Mouse (Mus musculus): Measurements from ENCODE around the gene Ldhc. TPM values are rescaled to one million over a fixed set of nuclear protein-coding genes. Genes with fewer than 3 reads are reported as not detected.
A peak's percentile ranks its signal among the peaks of the same experiment; 100 is the strongest.
"Not testable (repeated sequence)": the region's sequence is repeated elsewhere in the genome, so short reads cannot be mapped to it uniquely, and the experiment has no call there.

Ldhc gene
- polyA plus RNA-seq, 1 experiment from 2014 or later: not detected

GRCm38 (mm10) chr7:46832112-46832810 lies 28.7 kb upstream of the Ldhc start:
- not testable (repeated sequence) for H3K4me3 ChIP-seq (ENCODE audit: low read depth, low read length); H3K27me3 ChIP-seq (replicated peaks; ENCODE audit: control insufficient read depth, insufficient read depth, low read length); H3K27ac ChIP-seq (ENCODE audit: low read depth, low read length); H3K9ac ChIP-seq (ENCODE audit: low read length); H3K36me3 ChIP-seq (ENCODE audit: control insufficient read depth, insufficient read depth, low read length); H3K4me2 ChIP-seq (ENCODE audit: low read length); DNase-seq (ENCODE audit: low spot score); H3K9me3 ChIP-seq (replicated peaks; ENCODE audit: control insufficient read depth, low read length); ATAC-seq; H3K4me1 ChIP-seq (ENCODE audit: control insufficient read depth, insufficient read depth, low read length)
- 92% methylated on average over 11 of the region's 11 CpGs for WGBS

GRCm38 (mm10) chr7:46833266-46833665 lies 27.7 kb upstream of the Ldhc start:
- no peak overlapping the region for H3K4me3 ChIP-seq (ENCODE audit: low read depth, low read length)
- peaks cover 4% of the 10 kb centered on the region for H3K4me1 ChIP-seq (ENCODE audit: control insufficient read depth, insufficient read depth, low read length)
- DNase-seq (ENCODE audit: low spot score) (no peak), ATAC-seq (no peak)
- H3K9ac ChIP-seq (ENCODE audit: low read length): no peak overlapping the region
- no peaks in the 10 kb centered on the region for H3K27me3 ChIP-seq (replicated peaks; ENCODE audit: control insufficient read depth, insufficient read depth, low read length)
- no peaks in the 10 kb centered on the region for H3K9me3 ChIP-seq (replicated peaks; ENCODE audit: control insufficient read depth, low read length)
- H3K36me3 ChIP-seq (ENCODE audit: control insufficient read depth, insufficient read depth, low read length): no peaks in the 10 kb centered on the region
- no peak overlapping the region for H3K4me2 ChIP-seq (ENCODE audit: low read length)
- WGBS: 86% methylated on average over 6 of the region's 6 CpGs
- H3K27ac ChIP-seq (ENCODE audit: low read depth, low read length): no peak overlapping the region

- no peak overlapping the region for H3K4me3 ChIP-seq (ENCODE audit: low read depth, low read length)
- no peak overlapping the region for H3K4me2 ChIP-seq (ENCODE audit: low read length)
- H3K27me3 ChIP-seq (replicated peaks; ENCODE audit: control insufficient read depth, insufficient read depth, low read length): no peaks in the 10 kb centered on the region
- no peaks in the 10 kb centered on the region for H3K36me3 ChIP-seq (ENCODE audit: control insufficient read depth, insufficient read depth, low read length)
- ATAC-seq (no peak), DNase-seq (ENCODE audit: low spot score) (no peak)
- H3K9me3 ChIP-seq (replicated peaks; ENCODE audit: control insufficient read depth, low read length): no peaks in the 10 kb centered on the region
- H3K9ac ChIP-seq (ENCODE audit: low read length): no peak overlapping the region
- peaks cover 8% of the 10 kb centered on the region for H3K4me1 ChIP-seq (ENCODE audit: control insufficient read depth, insufficient read depth, low read length)
- no peak overlapping the region for H3K27ac ChIP-seq (ENCODE audit: low read depth, low read length)
- 91% methylated on average over 7 of the region's 7 CpGs for WGBS
Measured at GRCm38 (mm10) chr7:46833670-46834255, 27.2 kb upstream of the Ldhc start.

GRCm38 (mm10) chr7:46834994-46835610 lies 25.9 kb upstream of the Ldhc start:
- 24% methylated on average over 13 of the region's 14 CpGs for WGBS
- Histone ChIP-seq H3K36me3 (ENCODE audit: control insufficient read depth, insufficient read depth, low read length) (no peaks in the 10 kb centered on the region), H3K4me2 (ENCODE audit: low read length) (no peak overlapping the region), H3K27me3 (replicated peaks; ENCODE audit: control insufficient read depth, insufficient read depth, low read length) (no peaks in the 10 kb centered on the region), H3K9me3 (replicated peaks; ENCODE audit: control insufficient read depth, low read length) (no peaks in the 10 kb centered on the region), H3K4me1 (ENCODE audit: control insufficient read depth, insufficient read depth, low read length) (peaks cover 10% of the 10 kb centered on the region), H3K4me3 (ENCODE audit: low read depth, low read length) (no peak overlapping the region), H3K27ac (ENCODE audit: low read depth, low read length) (no peak overlapping the region), H3K9ac (ENCODE audit: low read length) (no peak overlapping the region)
- DNase-seq (ENCODE audit: low spot score) (peak; percentile 11), ATAC-seq (no peak)

GRCm38 (mm10) chr7:46836357-46836756 lies 24.6 kb upstream of the Ldhc start:
- H3K4me3 ChIP-seq (ENCODE audit: low read depth, low read length): no peak overlapping the region
- WGBS: 87% methylated on average over 5 of the region's 5 CpGs
- no peaks in the 10 kb centered on the region for H3K36me3 ChIP-seq (ENCODE audit: control insufficient read depth, insufficient read depth, low read length)
- H3K4me1 ChIP-seq (ENCODE audit: control insufficient read depth, insufficient read depth, low read length): peaks cover 10% of the 10 kb centered on the region
- no peak overlapping the region for H3K27ac ChIP-seq (ENCODE audit: low read depth, low read length)
- no peaks in the 10 kb centered on the region for H3K9me3 ChIP-seq (replicated peaks; ENCODE audit: control insufficient read depth, low read length)
- no peak overlapping the region for H3K9ac ChIP-seq (ENCODE audit: low read length)
- no peaks in the 10 kb centered on the region for H3K27me3 ChIP-seq (replicated peaks; ENCODE audit: control insufficient read depth, insufficient read depth, low read length)
- H3K4me2 ChIP-seq (ENCODE audit: low read length): no peak overlapping the region
- no peak for DNase-seq (ENCODE audit: low spot score)
- ATAC-seq: no peak

GRCm38 (mm10) chr7:46837073-46837472 lies 23.9 kb upstream of the Ldhc start:
- H3K4me2 ChIP-seq (ENCODE audit: low read length): no peak overlapping the region
- H3K9ac ChIP-seq (ENCODE audit: low read length): no peak overlapping the region
- no peak overlapping the region for H3K4me3 ChIP-seq (ENCODE audit: low read depth, low read length)
- peaks cover 10% of the 10 kb centered on the region for H3K4me1 ChIP-seq (ENCODE audit: control insufficient read depth, insufficient read depth, low read length)
- no peak overlapping the region for H3K27ac ChIP-seq (ENCODE audit: low read depth, low read length)
- no peak for DNase-seq (ENCODE audit: low spot score)
- no peaks in the 10 kb centered on the region for H3K27me3 ChIP-seq (replicated peaks; ENCODE audit: control insufficient read depth, insufficient read depth, low read length)
- no peaks in the 10 kb centered on the region for H3K36me3 ChIP-seq (ENCODE audit: control insufficient read depth, insufficient read depth, low read length)
- 51% methylated on average over 5 of the region's 5 CpGs for WGBS
- H3K9me3 ChIP-seq (replicated peaks; ENCODE audit: control insufficient read depth, low read length): no peaks in the 10 kb centered on the region
- ATAC-seq: no peak

GRCm38 (mm10) chr7:46838104-46838671 lies 22.8 kb upstream of the Ldhc start:
- peaks cover 10% of the 10 kb centered on the region for H3K4me1 ChIP-seq (ENCODE audit: control insufficient read depth, insufficient read depth, low read length)

GRCm38 (mm10) chr7:46838891-46839302 lies 22.1 kb upstream of the Ldhc start:
- Histone ChIP-seq H3K4me3 (ENCODE audit: low read depth, low read length) (no peak overlapping the region), H3K36me3 (ENCODE audit: control insufficient read depth, insufficient read depth, low read length) (no peaks in the 10 kb centered on the region), H3K9me3 (replicated peaks; ENCODE audit: control insufficient read depth, low read length) (no peaks in the 10 kb centered on the region), H3K27me3 (replicated peaks; ENCODE audit: control insufficient read depth, insufficient read depth, low read length) (no peaks in the 10 kb centered on the region), H3K4me2 (ENCODE audit: low read length) (peak overlapping the region; percentile 14; the same call in 1 of the 2 replicates), H3K27ac (ENCODE audit: low read depth, low read length) (peak overlapping the region; percentile 34; the same call in 1 of the 2 replicates), H3K9ac (ENCODE audit: low read length) (no peak overlapping the region), H3K4me1 (ENCODE audit: control insufficient read depth, insufficient read depth, low read length) (peaks cover 10% of the 10 kb centered on the region)
- DNase-seq (ENCODE audit: low spot score) (peak; percentile 92), ATAC-seq (peak; percentile 92)
- 11% methylated on average over 8 of the region's 8 CpGs for WGBS

More at GRCm38 (mm10) chr7:46838104-46838671, 22.8 kb upstream of the Ldhc start:
- Histone ChIP-seq H3K36me3 (ENCODE audit: control insufficient read depth, insufficient read depth, low read length) (no peaks in the 10 kb centered on the region), H3K9me3 (replicated peaks; ENCODE audit: control insufficient read depth, low read length) (no peaks in the 10 kb centered on the region), H3K4me2 (ENCODE audit: low read length) (no peak overlapping the region), H3K27ac (ENCODE audit: low read depth, low read length) (peak overlapping the region; percentile 68; the same call in 1 of the 2 replicates), H3K9ac (ENCODE audit: low read length) (no peak overlapping the region), H3K27me3 (replicated peaks; ENCODE audit: control insufficient read depth, insufficient read depth, low read length) (no peaks in the 10 kb centered on the region), H3K4me3 (ENCODE audit: low read depth, low read length) (no peak overlapping the region)
- ATAC-seq (peak; percentile 60; the same call in 1 of the 2 replicates), DNase-seq (ENCODE audit: low spot score) (peak; percentile 74)
- 1% methylated on average over 9 of the region's 9 CpGs for WGBS
